Mouse (Mus musculus) heart, adult 18-20 months (tissue): Measurements from ENCODE around the gene Stat5b. TPM values are rescaled to one million over a fixed set of nuclear protein-coding genes. Genes with fewer than 3 reads are reported as not detected.

Source experiments
- DNase-seq, 2 experiments: peaks; one replicate each; pipeline ENCODE4 v3.0.0; 2021 to 2022; ENCODE audit warnings: mixed read lengths in 1 of 2
- total RNA-seq, 2 experiments: library from RNA; stranded (reverse); gene quantifications; 2 replicates each; pipeline ENCODE4 v1.2.3; 2021

Stat5b gene
- total RNA-seq, 2 experiments from 2014 or later: 55.0 to 60.1 TPM

- DNase-seq: no peak
These were observed 7.4 kb downstream of the Stat5b start for GRCm38 (mm10) chr11:100843070-100843669.

GRCm38 (mm10) chr11:100842025-100842424 is 8.5 kb downstream of the Stat5b start:
- DNase-seq: no peak

GRCm38 (mm10) chr11:100840866-100841265 is 9.7 kb downstream of the Stat5b start:
- no peak for DNase-seq

- no peak for DNase-seq
These were observed 11.0 kb downstream of the Stat5b start for GRCm38 (mm10) chr11:100839523-100839922.

- DNase-seq: no peak
These were observed 11.6 kb downstream of the Stat5b start for GRCm38 (mm10) chr11:100838894-100839293.

GRCm38 (mm10) chr11:100836923-100837702 is 13.4 kb downstream of the Stat5b start:
- no peak for DNase-seq

- DNase-seq: no peak
These were observed 17.1 kb downstream of the Stat5b start for GRCm38 (mm10) chr11:100833466-100833865.

GRCm38 (mm10) chr11:100831396-100831795 is 19.1 kb downstream of the Stat5b start:
- DNase-seq: no peak

GRCm38 (mm10) chr11:100829691-100830090 is 20.8 kb downstream of the Stat5b start:
- DNase-seq: no peak

GRCm38 (mm10) chr11:100828676-100829151 is 21.8 kb downstream of the Stat5b start:
- peak; percentile 61 to 67 for DNase-seq

GRCm38 (mm10) chr11:100826161-100826866 is 24.2 kb downstream of the Stat5b start:
- DNase-seq: peak; percentile 57 to 58

GRCm38 (mm10) chr11:100825451-100825850 is 25.1 kb downstream of the Stat5b start:
- DNase-seq: no peak

GRCm38 (mm10) chr11:100824496-100824895 is 26.0 kb downstream of the Stat5b start:
- DNase-seq: no peak

- DNase-seq: no peak
These were observed 26.8 kb downstream of the Stat5b start for GRCm38 (mm10) chr11:100823543-100824313.

GRCm38 (mm10) chr11:100822365-100822764 is 28.2 kb downstream of the Stat5b start:
- peak; percentile 78 to 88 for DNase-seq

- no peak for DNase-seq
These were observed 28.8 kb downstream of the Stat5b start for GRCm38 (mm10) chr11:100821605-100822220.

GRCm38 (mm10) chr11:100820047-100820446 is 30.5 kb downstream of the Stat5b start:
- no peak for DNase-seq

- no peak for DNase-seq
These were observed 30.9 kb downstream of the Stat5b start for GRCm38 (mm10) chr11:100819626-100820025.

GRCm38 (mm10) chr11:100819048-100819447 is 31.5 kb downstream of the Stat5b start:
- DNase-seq: no peak

- DNase-seq: no peak
These were observed 32.0 kb downstream of the Stat5b start for GRCm38 (mm10) chr11:100818359-100819012.

GRCm38 (mm10) chr11:100817311-100817710 is 33.2 kb downstream of the Stat5b start:
- no peak for DNase-seq
